Mouse (Mus musculus) thymus, adult 2 months (tissue): ENCODE results near the gene Cog4. TPM values are rescaled to one million over a fixed set of nuclear protein-coding genes. Genes with fewer than 3 reads are reported as not detected.
A peak's percentile ranks its signal among the peaks of the same experiment; 100 is the strongest.

Source experiments
- DNase-seq: peaks from one replicate; pipeline ENCODE4 v3.0.0; 2021
- H3K27ac ChIP-seq: fragments of 200-500 bp; 2 replicates; pipeline ENCODE4 v1.5.1; 2012; ENCODE audit warnings: low read length, control low read depth; ENCODE audit not compliant: control insufficient read depth, insufficient read depth
- H3K27me3 ChIP-seq: fragments of 200-500 bp; 2 replicates; pipeline ENCODE4 v1.6.1; 2012; ENCODE audit warnings: mild to moderate bottlenecking, low read length, moderate library complexity, mixed read lengths; ENCODE audit not compliant: control insufficient read depth, insufficient read depth
- H3K36me3 ChIP-seq: fragments of 200-500 bp; 2 replicates; pipeline ENCODE4 v1.6.1; 2012; ENCODE audit warnings: mild to moderate bottlenecking, low read length, moderate library complexity; ENCODE audit not compliant: control insufficient read depth, insufficient read depth
- H3K4me1 ChIP-seq: fragments of 200-500 bp; replicated peaks from 2 replicates; pipeline ENCODE4 v1.6.1; 2012; ENCODE audit warnings: low read length; ENCODE audit not compliant: control insufficient read depth, insufficient read depth
- H3K4me3 ChIP-seq: fragments of 200-500 bp; 2 replicates; pipeline ENCODE4 v1.5.1; 2012; ENCODE audit warnings: mild to moderate bottlenecking, low read length, control low read depth, moderate library complexity; ENCODE audit not compliant: control insufficient read depth, insufficient read depth
- CTCF ChIP-seq: fragments of 200-500 bp; IDR thresholded peaks from 2 replicates; pipeline ENCODE4 v1.5.1; 2012; ENCODE audit warnings: mild to moderate bottlenecking, control low read depth, low read length, moderate library complexity, borderline replicate concordance; ENCODE audit not compliant: control insufficient read depth, poor library complexity, insufficient read depth; ENCODE audit errors: extremely low read depth
- POLR2A ChIP-seq: fragments of 200-500 bp; IDR thresholded peaks from 2 replicates; pipeline ENCODE4 v1.6.1; 2012; ENCODE audit warnings: mild to moderate bottlenecking, low read length, control low read depth, moderate library complexity; ENCODE audit not compliant: control insufficient read depth, poor library complexity, insufficient read depth; ENCODE audit errors: extremely low read depth
- WGBS: fragments of 180-500 bp; shearing (Covaris S2); methylation state at CpG from one replicate; pipeline ENCODE4 v1.1.7; 2018; 5-methylcytosine and 5-hydroxymethylcytosine counted together
- polyA plus RNA-seq: library from polyadenylated mRNA; depleted of rRNA; stranded (reverse); fragments of >200 nt; gene quantifications from 2 replicates; pipeline ENCODE4 v1.2.3, GENCODE M21; 2012

Cog4 gene
- polyA plus RNA-seq, 1 experiment: 38.3 TPM

DNA sequence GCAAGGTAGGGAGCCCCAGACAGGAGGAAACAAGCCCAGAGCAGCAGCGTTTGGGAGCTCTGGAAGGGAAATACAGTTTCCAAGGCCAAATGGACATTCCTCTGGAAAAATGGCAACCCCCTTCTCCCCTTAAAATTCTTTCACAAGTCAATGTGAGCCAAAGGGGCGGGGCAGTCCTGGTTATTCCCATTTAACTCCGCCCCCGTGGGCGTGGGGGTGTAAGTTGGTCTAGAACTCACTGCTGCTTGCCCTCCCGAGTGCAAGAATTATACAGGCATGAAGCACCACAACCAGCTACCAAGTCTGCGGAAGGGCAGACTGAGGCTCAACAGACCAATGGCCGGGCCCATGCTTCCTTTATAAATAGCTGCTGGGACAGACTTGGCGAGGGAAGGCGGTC is 48.5 kb downstream of the Cog4 start:
- WGBS: 93% methylated on average over 10 of the region's 10 CpGs
- Histone ChIP-seq H3K36me3 (no peaks in the 10 kb centered on the region), H3K27ac (no peak overlapping the region), H3K4me1 (no peaks in the 10 kb centered on the region), H3K27me3 (no peaks in the 10 kb centered on the region), H3K4me3 (no peak overlapping the region)
- no peak for TF ChIP-seq CTCF
- DNase-seq: no peak

DNA sequence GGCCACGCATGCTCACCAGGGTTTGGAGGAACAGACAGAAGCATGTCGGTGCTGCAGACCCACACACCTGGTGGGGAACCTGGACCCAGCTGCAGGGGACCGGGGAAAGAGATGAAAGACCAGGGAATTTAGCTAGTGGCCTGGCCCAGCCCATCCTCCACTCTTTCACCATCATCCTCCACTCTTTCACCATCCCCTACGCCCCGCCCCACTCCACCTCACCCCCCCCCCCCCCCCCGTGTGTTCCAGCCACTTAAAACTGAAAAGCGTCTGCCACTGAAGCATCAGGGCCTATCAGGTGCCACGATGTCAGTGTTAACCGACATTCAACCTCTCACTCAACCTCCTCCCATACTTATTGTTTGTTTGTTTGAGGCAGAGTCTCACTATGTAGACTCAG is 48.9 kb downstream of the Cog4 start:
- 90% methylated on average over 9 of the region's 9 CpGs for WGBS

DNA sequence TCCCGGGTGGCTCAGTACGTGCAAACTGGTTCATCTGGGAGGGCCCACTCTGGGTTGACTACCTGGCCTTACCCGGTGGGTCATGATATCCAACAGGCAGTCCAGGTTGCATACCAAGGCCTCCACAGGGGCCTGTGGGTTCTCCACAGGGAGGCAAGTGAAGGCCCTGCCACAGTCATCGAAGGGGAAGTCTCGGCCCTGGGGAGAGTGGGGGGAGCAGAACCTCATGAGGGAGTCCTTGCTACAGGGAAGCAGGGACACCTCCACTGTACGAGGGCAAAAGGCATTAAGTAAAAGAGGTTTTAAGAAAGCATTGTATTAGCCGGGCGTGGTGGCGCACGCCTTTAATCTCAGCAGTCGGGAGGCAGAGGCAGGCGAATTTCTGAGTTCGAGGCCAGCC is 49.4 kb downstream of the Cog4 start:
- Histone ChIP-seq H3K27me3 (no peaks in the 10 kb centered on the region), H3K27ac (no peak overlapping the region)

More for the DNA sequence above, 48.9 kb downstream of the Cog4 start:
- H3K27ac ChIP-seq: no peak overlapping the region
- no peaks in the 10 kb centered on the region for H3K27me3 ChIP-seq
- TF ChIP-seq CTCF (no peak), POLR2A (no peak)
- H3K4me1 ChIP-seq: no peaks in the 10 kb centered on the region
- DNase-seq: no peak
- H3K4me3 ChIP-seq: no peak overlapping the region
- no peaks in the 10 kb centered on the region for H3K36me3 ChIP-seq

DNA sequence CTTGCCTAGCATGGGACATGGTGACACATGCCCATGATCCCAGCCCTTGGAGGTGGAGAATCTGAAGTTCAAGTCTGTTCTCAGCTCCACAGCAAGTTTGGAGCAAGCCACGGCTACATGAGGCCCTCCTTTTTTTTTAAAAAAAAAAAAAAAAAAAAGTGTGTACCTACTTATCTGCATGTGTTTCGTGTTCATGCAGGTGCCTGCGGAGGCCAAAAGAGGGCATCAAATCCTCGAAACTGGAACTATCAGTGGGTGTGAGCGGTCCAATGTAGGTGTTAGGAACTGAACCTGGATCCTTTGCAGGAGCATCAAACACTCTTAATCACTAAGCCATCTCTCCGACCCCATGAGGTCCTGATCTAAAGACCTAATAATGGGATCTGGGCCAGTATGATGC is 51.1 kb downstream of the Cog4 start:
- 98% methylated on average over 6 of the region's 6 CpGs for WGBS
- no peak for DNase-seq
- no peak for TF ChIP-seq POLR2A
- TF ChIP-seq CTCF: no peak
- no peaks in the 10 kb centered on the region for H3K27me3 ChIP-seq
- H3K27ac ChIP-seq: no peak overlapping the region
- no peaks in the 10 kb centered on the region for H3K36me3 ChIP-seq
- no peaks in the 10 kb centered on the region for H3K4me1 ChIP-seq
- H3K4me3 ChIP-seq: no peak overlapping the region

More for the DNA sequence above, 49.4 kb downstream of the Cog4 start:
- 95% methylated on average over 13 of the region's 13 CpGs for WGBS
- Histone ChIP-seq H3K4me1 (no peaks in the 10 kb centered on the region), H3K4me3 (no peak overlapping the region), H3K36me3 (no peaks in the 10 kb centered on the region)
- no peak for DNase-seq
- TF ChIP-seq POLR2A: no peak
- no peak for TF ChIP-seq CTCF

DNA sequence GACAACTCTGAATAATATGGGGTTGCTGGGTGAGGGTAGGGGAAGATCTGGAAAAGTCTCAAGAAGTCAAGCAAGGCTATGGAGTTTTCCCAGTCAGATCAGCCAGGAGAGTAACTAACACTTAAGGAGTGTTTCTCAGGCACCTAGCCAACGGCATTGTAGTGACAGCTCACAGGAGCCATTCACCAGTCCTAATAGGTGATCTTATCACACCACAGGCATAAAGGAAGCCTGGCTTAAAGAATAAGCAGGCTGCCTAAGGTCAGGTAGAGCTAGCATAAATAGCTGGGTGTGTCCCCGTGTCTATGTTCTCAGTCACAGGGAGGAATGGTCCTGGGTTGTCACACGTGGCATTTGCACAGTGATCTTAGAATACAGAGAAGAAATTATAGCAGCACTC is 54.7 kb downstream of the Cog4 start:
- WGBS: 92% methylated on average over 3 of the region's 3 CpGs
- DNase-seq: no peak
- no peak for TF ChIP-seq CTCF
- TF ChIP-seq POLR2A: no peak
- no peak overlapping the region for H3K27ac ChIP-seq
- no peaks in the 10 kb centered on the region for H3K36me3 ChIP-seq
- H3K4me1 ChIP-seq: no peaks in the 10 kb centered on the region
- H3K4me3 ChIP-seq: no peak overlapping the region
- H3K27me3 ChIP-seq: no peaks in the 10 kb centered on the region

DNA sequence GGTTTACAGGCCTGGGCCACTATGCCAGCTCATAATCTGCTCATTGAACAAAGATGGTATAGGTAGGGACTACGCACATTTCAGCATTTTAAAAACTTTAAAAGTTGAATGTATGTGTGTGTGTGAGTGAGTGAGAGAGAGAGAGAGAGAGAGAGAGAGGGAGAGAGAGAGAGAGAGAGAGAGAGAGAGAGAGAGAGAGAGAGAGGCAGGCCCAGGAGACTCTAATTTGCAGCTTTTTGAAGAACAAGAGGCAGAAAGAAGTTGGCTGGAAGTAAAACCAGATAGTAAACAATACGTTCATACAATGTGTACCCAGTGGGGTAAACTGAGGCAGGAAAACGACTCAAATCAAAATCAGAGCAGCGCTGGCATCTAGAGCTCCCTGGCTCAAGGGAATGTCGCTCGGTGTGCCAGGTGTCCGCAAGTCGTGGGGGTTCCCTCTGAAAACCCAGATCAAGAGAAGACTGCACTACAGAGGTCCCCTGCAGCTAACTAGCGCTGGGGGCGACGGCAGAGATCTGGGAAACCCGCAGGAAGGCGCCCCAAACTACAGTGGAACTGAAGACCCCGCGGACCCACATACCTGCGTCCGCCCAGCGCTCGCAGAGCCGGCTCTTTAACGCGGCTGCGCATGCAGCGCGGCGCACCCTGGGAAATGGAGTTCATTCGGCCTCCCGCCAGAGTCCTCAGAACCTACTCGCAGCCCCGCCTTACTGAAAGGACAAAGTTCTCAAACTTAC is 55.6 kb downstream of the Cog4 start, which contains the start of gene Fuk:
Fuk (minus strand) TSS at position 650 of the 740 bp plus-strand sequence.
- Histone ChIP-seq H3K36me3 (no peaks in the 10 kb centered on the region), H3K4me1 (no peaks in the 10 kb centered on the region), H3K27ac (no peak within 1 kb of the TSS), H3K27me3 (no peaks in the 10 kb centered on the region), H3K4me3 (peak within 1 kb of the TSS; percentile 57)
- WGBS: 4% methylated on average over 30 of the region's 30 CpGs
- peak; percentile 88 for DNase-seq
- TF ChIP-seq POLR2A (peak; percentile 47; the same call in 1 of the 2 replicates), CTCF (no peak)
